Mouse (Mus musculus): Measurements from ENCODE around the gene Tubb4b.
A peak's percentile ranks its signal among the peaks of the same experiment; 100 is the strongest.

The Tubb4b gene

GRCm38 (mm10) chr2:25225811-25226379, 1.4 kb upstream of the Tubb4b start:
- DNase-seq (ENCODE audit: low read depth, low spot score): no peak

- DNase-seq (ENCODE audit: low read depth, low spot score): peak; percentile 100
Observed at GRCm38 (mm10) chr2:25224766-25225752, 557 bp upstream of the Tubb4b start.

- peak; percentile 85 for DNase-seq (ENCODE audit: low read depth, low spot score)
Observed at GRCm38 (mm10) chr2:25223681-25224491, 616 bp downstream of the Tubb4b start.

DNA sequence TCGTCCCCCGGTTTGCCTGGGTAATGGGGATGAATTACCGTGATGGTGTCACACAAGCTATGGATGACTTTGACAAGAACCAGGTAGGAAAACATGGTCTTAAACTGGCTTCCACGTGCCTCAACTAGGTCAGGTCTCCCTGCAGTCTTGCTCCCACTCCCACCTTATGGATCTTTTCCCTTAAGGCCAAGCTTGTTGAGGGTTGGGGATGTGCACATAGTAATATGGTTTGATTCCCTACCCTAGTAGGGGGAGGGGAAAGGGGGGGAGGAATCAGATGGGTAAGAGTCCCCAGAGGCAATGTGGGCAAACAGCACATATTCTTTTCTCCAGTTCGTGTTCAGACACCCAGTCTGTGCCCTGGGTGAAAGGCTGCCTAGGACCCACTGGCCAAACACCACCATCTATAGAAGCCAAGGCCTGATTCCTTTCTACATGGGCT, 3.1 kb downstream of the Tubb4b start:
- peak; percentile 33 for DNase-seq (ENCODE audit: low read depth, low spot score)

DNA sequence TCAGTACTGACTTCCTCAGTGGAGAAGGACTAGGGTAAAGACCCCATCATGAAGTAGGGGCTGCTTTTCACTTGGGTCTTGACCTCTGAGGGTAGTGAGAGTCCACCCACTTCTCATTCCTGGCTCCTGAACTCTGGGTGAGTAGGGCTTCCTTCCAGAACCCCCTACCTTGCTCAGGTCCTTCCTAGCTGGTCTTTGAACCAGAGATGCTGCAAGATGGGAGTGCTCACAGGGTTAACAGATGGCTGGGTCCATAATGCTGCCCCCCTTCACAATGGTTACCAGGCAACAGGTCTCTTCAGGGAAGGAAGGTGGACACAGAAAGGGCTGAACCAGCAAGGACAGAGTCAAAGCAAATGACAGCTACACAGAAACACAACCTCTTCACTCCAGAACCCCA, 6.1 kb downstream of the Tubb4b start, which contains the start of gene Fam166a:
Fam166a (plus strand) TSS at position 301 of the 400 bp plus-strand sequence.
- DNase-seq (ENCODE audit: low read depth, low spot score): no peak

DNA sequence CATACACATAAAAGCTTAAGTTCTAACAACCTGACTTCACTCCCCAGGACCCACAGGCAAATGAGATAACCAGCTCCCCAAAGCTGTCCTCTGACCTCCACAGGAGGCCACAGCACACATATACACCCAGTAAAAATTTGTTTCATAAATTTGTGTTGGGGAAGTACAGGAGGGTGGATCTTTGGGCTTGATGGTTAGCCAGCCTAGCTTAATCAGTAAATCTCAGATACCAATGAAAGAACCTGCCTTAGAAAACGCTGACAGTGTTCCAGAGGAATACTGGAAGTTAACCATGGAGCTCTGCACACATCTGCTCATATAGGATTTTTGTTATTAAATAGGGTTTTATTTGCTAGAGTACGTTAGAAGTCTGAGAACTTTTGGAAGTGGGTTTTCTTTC, 6.8 kb downstream of the Tubb4b start:
- DNase-seq (ENCODE audit: low read depth, low spot score): no peak

DNA sequence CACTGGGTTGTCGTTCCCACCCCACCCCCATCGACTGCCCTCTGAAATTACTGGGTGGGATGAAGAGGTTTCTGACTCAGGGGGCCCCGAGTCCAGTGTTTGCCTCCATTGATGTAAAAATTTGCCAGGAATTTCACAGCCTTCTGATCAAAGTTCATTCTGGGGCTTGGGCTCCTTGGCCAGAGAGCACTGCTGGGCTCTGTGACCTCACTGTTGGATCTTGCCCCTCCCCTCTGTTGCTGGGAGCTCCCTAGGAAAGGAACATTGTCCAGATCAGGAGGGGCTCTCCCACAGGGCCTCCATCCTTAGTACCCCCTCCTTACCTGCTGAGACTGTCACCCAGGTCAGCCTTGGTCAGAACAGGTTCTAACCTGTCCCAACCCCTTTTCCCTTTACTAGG, 10.1 kb downstream of the Tubb4b start, which contains the start of gene Stpg3:
Stpg3 (minus strand) TSS at position 194 of the 400 bp plus-strand sequence.
- no peak for DNase-seq (ENCODE audit: low read depth, low spot score)

- no peak for DNase-seq (ENCODE audit: low read depth, low spot score)
Observed at GRCm38 (mm10) chr2:25213266-25213865, 11.1 kb downstream of the Tubb4b start.

GRCm38 (mm10) chr2:25211121-25211670, 13.3 kb downstream of the Tubb4b start, which contains the start of gene Nelfb:
Gene Nelfb (minus strand): TSS chr2:25211489.
- DNase-seq (ENCODE audit: low read depth, low spot score): peak; percentile 95

- DNase-seq (ENCODE audit: low read depth, low spot score): no peak
Observed at GRCm38 (mm10) chr2:25210686-25211085, 13.8 kb downstream of the Tubb4b start.

DNA sequence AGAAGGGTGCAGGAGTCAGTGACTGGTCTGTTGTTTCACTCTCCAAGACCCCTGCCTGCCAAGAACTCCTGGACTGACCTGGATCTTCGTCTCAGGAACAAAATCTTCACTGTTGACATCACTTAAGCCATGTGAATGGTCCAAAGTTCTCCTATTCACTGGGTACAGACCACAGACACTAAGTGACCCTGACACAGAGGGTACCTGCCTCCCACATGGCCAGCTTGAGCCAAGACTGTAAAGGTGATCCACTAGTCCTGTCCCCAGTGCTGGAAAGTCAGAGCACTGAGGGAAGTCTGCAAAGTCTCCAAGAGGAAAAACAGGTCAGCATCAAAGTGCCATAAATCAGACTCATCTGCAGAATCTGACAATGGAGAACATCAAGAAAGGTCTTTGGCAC, 16.9 kb downstream of the Tubb4b start:
- DNase-seq (ENCODE audit: low read depth, low spot score): no peak

DNA sequence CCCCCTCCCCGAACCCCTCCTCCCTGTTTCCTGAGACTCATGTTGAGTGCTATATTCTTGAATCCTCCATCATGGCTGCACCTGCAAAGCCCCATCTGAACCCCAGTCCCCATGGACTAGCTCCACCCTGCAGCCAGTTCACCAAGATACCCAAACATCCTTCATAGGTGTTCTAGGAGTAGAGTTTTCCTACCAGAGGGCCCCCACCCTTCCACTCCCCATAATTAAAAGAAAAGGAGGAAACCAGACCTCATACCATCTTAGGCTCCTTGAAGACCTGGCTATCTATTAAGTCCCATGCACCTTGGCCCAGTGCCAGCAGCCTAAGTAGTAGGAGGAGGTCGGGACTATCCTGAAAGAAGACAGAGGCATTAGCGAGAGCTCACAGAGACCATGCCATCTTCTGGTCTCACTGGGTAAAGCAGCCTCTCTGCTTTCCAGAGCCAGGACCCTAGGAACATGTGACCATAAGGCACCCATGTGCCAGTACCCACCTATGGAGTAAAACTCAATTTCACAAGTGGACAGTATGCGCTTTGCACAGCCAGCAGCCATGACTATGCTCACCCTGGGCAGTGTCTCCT, 20.8 kb downstream of the Tubb4b start:
- DNase-seq (ENCODE audit: low read depth, low spot score): peak; percentile 68

GRCm38 (mm10) chr2:25200631-25201030, 23.9 kb downstream of the Tubb4b start:
- no peak for DNase-seq (ENCODE audit: low read depth, low spot score)

- no peak for DNase-seq (ENCODE audit: low read depth, low spot score)
Observed at GRCm38 (mm10) chr2:25197946-25198345, 26.6 kb downstream of the Tubb4b start.

GRCm38 (mm10) chr2:25197191-25197590, 27.3 kb downstream of the Tubb4b start:
- no peak for DNase-seq (ENCODE audit: low read depth, low spot score)

- DNase-seq (ENCODE audit: low read depth, low spot score): peak; percentile 85
Observed at GRCm38 (mm10) chr2:25196172-25196954, 28.1 kb downstream of the Tubb4b start, which contains the start of gene Tor4a. Gene Tor4a (minus strand): TSS chr2:25196886.

DNA sequence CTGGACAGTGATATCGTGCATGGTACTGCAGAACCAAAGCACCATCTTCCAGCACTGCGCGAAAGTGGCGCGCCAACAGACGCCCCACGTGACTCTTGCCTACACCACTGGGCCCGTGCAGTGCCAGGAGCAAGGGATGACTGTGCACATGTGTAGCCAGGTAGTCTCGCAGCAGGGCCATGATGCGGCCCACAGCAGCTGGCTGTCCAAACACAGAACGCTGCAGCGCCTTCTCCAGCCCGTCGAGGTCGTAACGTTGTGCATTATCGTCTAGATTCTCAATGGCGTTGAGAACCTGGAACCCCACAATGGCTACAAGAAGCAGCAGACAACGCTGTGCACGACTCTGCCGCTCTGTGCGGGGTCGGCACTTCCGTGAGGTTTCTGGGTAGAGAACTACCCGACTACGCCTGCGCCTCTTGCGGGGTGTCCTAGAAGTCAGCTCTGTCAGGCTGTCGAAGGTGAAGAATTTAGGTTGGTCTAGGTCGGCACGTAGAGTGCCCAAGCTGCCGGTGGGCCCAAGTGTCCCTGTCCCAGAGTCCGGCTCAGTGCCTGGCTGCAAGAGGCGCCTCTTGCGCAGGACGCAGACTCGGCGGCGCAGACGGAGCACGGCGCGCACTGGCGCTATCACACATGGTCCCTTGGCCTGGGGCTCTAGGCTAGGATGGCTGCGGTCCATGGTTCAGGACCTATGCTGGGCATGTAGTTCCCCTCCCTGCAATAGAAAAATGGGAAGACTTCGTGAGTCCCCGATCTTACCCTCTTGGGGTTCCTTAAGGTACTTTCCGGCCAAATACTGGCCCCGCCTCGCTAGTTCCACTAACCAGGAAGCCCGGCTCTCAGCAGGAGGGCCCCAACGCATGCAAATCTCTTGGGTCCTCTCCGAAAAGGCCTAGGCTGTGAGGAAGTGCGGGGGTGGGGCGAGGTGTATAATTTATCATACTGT, 29.0 kb downstream of the Tubb4b start:
- peak; percentile 51 for DNase-seq (ENCODE audit: low read depth, low spot score)

GRCm38 (mm10) chr2:25194486-25195171, 29.9 kb downstream of the Tubb4b start:
- no peak for DNase-seq (ENCODE audit: low read depth, low spot score)

Measured in ES-CJ7 (cell line).